Mouse (Mus musculus) testis, postnatal 10 days (tissue): ENCODE measurements around the gene Mrps12.

Experiments used
- DNase-seq: peaks from one replicate; pipeline ENCODE4 v3.0.0; 2021; ENCODE audit warnings: low spot score

The Mrps12 gene

GRCm38 (mm10) chr7:28741709-28742438 is at the start of gene Mrps12, which contains the start of gene Sars2:
Gene Mrps12 (minus strand): TSS chr7:28741820.
Gene Sars2 (plus strand): TSS chr7:28741992.
- peak; percentile 95 for DNase-seq

GRCm38 (mm10) chr7:28790066-28790806 is 48.6 kb upstream of the Mrps12 start:
- peak; percentile 67 for DNase-seq

GRCm38 (mm10) chr7:28789235-28789634 is 47.6 kb upstream of the Mrps12 start:
- DNase-seq, result no peak

GRCm38 (mm10) chr7:28788307-28789195 is 46.9 kb upstream of the Mrps12 start, which contains the start of gene Rinl:
Gene Rinl (plus strand): TSS chr7:28788969.
- DNase-seq, result no peak

- no peak for DNase-seq
These were observed 46.3 kb upstream of the Mrps12 start for GRCm38 (mm10) chr7:28787884-28788283.

GRCm38 (mm10) chr7:28785161-28785560 is 43.5 kb upstream of the Mrps12 start:
- no peak for DNase-seq

GRCm38 (mm10) chr7:28781261-28781663 is 39.6 kb upstream of the Mrps12 start:
- no peak for DNase-seq

GRCm38 (mm10) chr7:28780857-28781256 is 39.2 kb upstream of the Mrps12 start:
- no peak for DNase-seq

- DNase-seq, result peak; percentile 95
These were observed 38.5 kb upstream of the Mrps12 start for GRCm38 (mm10) chr7:28780067-28780658.

- DNase-seq, result no peak
These were observed 37.2 kb upstream of the Mrps12 start for GRCm38 (mm10) chr7:28778825-28779224.

- DNase-seq, result no peak
These were observed 33.5 kb upstream of the Mrps12 start for GRCm38 (mm10) chr7:28775129-28775528.

GRCm38 (mm10) chr7:28774164-28774563 is 32.5 kb upstream of the Mrps12 start:
- no peak for DNase-seq

GRCm38 (mm10) chr7:28773163-28773562 is 31.5 kb upstream of the Mrps12 start:
- no peak for DNase-seq

- peak; percentile 85 for DNase-seq
These were observed 30.2 kb upstream of the Mrps12 start for GRCm38 (mm10) chr7:28771867-28772266.

GRCm38 (mm10) chr7:28770309-28770708 is 28.7 kb upstream of the Mrps12 start:
- DNase-seq, result no peak

GRCm38 (mm10) chr7:28769414-28769958 is 27.9 kb upstream of the Mrps12 start:
- no peak for DNase-seq

GRCm38 (mm10) chr7:28767462-28767965 is 25.9 kb upstream of the Mrps12 start, which contains the start of gene Nfkbib:
Gene Nfkbib (minus strand): TSS chr7:28767512.
- no peak for DNase-seq

GRCm38 (mm10) chr7:28766910-28767309 is 25.3 kb upstream of the Mrps12 start:
- no peak for DNase-seq

GRCm38 (mm10) chr7:28766173-28766879 is 24.7 kb upstream of the Mrps12 start, which contains the start of gene Sirt2:
Gene Sirt2 (plus strand): TSS chr7:28766735.
- DNase-seq, result peak; percentile 92

- DNase-seq, result no peak
These were observed 23.6 kb upstream of the Mrps12 start for GRCm38 (mm10) chr7:28765211-28765610.
